Mouse (Mus musculus) megakaryocyte progenitor cell, adult 5-6 weeks (primary cell): ENCODE measurements around the gene Spata5. TPM values are rescaled to one million over a fixed set of nuclear protein-coding genes. Genes with fewer than 3 reads are reported as not detected.

Experiments
- ATAC-seq: replicated peaks from 2 replicates; pipeline ENCODE4 v1.8.0; 2016; ENCODE audit warnings: mild to moderate bottlenecking, moderate TSS enrichment, inconsistent platforms; ENCODE audit not compliant: poor library complexity
- total RNA-seq, 2 experiments: library from RNA; stranded (forward) in 1 of 2; stranded (reverse) in 1 of 2; fragments of 157-497, 149-512 nt in 1 of 2; fragments of 200-1000 nt in 1 of 2; gene quantifications; 2 replicates each; pipeline versions ENCODE4 v1.2.3 to v1.2.4; 2015 to 2017

The Spata5 gene
- total RNA-seq, 2 experiments from 2014 or later = 78.2 to 148 TPM

DNA sequence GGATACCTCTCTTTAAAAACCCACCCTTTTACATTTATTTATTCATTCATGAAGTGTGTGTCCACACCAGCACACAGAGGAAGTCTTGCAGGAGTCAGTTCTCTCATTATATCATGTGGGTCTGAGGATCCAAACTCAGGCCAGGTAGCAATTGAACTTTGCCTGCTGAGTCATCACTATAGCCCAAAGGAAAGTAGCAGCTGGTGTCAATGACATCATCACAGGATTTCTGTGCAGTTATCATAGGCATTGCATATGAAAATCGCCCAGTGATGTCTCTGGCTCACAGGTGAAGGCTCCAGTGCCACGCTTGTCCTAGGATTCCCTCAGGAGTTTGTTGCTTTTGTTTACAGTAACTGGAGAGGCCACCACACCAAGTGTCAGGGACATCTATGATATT is 191.0 kb downstream of the Spata5 start:
- no peak for ATAC-seq

DNA sequence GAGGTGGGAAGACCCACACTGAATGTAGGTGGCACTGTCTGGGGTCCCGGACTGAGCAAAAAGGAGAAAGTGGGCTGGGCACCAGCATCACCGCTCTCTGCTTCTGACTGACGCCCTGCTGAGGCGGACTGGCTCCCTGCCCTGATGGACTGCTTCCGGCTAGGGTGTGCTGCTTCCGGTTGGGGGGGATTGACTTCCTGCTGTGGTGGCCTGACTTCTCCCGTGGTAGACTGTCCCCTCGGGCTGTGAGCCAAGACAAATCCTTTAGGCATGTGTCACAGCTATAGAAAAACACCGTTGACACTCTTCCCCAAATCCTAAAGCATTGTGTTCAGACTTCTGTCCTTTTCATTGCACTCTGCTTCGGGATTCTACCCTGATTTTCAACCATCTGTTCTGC is 194.0 kb downstream of the Spata5 start:
- ATAC-seq = peak; percentile 76

DNA sequence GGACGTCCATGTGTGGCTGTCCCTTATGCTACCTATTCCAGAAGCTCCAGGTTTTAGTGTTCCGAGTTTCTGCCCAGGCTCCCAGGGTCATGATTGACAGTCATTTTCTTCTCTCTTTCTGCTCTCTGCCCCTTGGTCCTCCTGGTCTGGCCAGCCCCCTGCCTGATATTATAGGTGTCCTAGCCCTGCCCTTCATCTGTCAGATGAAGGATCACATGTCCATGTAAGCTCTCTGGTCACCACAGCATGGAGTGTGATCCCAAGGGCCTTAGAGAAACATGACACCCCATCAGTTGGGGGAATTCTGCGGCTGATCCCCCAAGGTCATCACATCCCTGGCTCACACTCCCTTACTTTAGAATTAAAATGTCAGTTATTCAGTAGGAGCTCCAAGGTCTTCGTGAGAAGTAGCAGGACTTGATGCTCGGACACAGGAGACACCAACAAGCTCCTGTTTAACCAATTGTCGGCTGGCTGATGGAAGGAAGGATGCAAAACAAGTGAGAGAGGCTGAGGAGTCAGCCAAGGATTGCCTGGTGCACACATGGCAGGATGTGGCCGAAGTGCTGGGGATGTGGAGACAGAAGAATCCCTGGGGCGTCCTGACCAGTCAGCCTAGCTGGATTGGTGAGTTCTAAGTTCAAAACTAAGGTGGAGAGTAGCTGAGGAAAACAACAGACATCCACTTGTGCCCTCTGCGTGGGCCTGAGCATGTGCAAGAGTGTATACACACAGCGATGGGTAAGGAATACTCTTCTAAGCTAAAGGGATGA is 195.4 kb downstream of the Spata5 start:
- ATAC-seq = no peak

DNA sequence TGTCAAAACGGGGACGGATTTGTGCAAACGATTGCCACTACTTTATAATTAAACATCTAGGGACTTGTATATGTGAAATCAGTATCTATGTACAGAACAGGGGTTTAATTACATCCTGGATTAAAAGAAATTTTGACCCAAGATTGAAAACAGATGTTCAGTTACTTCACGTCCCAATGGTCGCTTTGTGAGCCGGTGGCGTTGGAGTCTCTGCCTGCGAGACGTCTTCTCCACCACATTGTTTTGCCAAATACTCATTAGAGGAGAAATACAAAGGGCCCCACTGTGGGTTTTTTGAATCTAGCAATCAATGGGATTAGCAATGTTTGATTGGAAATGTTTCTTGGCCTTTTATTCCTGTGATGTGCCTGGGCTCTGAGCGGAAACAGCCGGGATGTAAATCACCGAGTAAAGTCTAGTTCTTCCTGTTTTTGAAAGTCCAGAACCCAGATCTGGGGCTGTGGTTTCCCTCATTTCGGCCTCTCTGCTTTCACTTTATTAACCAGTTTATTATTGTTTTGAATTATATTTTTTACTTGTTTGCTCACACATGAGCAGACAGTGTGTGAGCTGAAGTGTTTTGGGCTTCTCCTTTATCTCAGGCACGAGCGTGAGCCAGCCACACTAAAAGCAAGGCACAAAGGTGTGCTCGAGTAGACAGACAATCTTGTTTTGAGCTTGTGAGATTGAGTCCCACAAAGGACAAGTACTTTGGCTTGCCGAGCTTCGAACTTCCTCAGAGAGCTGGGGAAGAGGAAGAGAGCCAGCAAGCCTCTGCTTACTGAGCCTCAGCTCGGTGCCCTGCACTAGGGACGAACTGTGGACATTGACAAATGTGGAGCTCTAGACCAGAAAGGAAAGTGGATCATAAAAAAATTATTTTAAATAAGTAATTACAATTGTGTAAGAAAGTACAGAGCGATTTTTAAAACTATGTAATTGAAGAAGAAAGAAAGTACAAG is 197.2 kb downstream of the Spata5 start:
- peak; percentile 45 for ATAC-seq

Other genes with a start within 250 kb of the Spata5 start
- gene Il21, start 187.3 kb upstream of the Spata5 start, total RNA-seq (2015) = not detected in 2 replicates
- gene Il21, start 187.3 kb upstream of the Spata5 start, total RNA-seq (2017) = not detected in 2 replicates
- 3.4 and 6.0 TPM in 2 replicates for gene Bbs12, start 107.3 kb upstream of the Spata5 start, total RNA-seq (2015)
- 6.6 TPM in 2 replicates for gene Bbs12, start 107.3 kb upstream of the Spata5 start, total RNA-seq (2017)
- 3.8 and 5.2 TPM in 2 replicates for gene Cetn4, start 107.2 kb upstream of the Spata5 start, total RNA-seq (2015)
- gene Cetn4, start 107.2 kb upstream of the Spata5 start, total RNA-seq (2017) = 0.62 and 4.2 TPM in 2 replicates
- gene Fgf2, start 71.5 kb upstream of the Spata5 start, total RNA-seq (2015) = not detected in 2 replicates
- 0.10 and 0.21 TPM in 2 replicates for gene Fgf2, start 71.5 kb upstream of the Spata5 start, total RNA-seq (2017)
- 14.4 and 18.0 TPM in 2 replicates for gene Nudt6, start 315 bp downstream of the Spata5 start, total RNA-seq (2015)
- 9.1 and 19.9 TPM in 2 replicates for gene Nudt6, start 315 bp downstream of the Spata5 start, total RNA-seq (2017)
- 4.0 TPM in 2 replicates for gene Spry1, start 220.1 kb downstream of the Spata5 start, total RNA-seq (2015)
- 1.3 and 2.7 TPM in 2 replicates for gene Spry1, start 220.1 kb downstream of the Spata5 start, total RNA-seq (2017)